Mouse (Mus musculus) hindbrain, embryonic 11.5 days (tissue): ENCODE data around the gene Kdm7a. TPM values are rescaled to one million over a fixed set of nuclear protein-coding genes. Genes with fewer than 3 reads are reported as not detected.

Experiments used
- ATAC-seq: fragments of 200-750 bp; cut with Nextera tagmentation; 2 replicates; pipeline ENCODE4 v1.8.0; 2017; ENCODE audit warnings: mild to moderate bottlenecking, moderate TSS enrichment, moderate library complexity; ENCODE audit not compliant: low FRiP score
- DNase-seq: peaks from one replicate; pipeline ENCODE4 v3.0.0-alpha.2; 2015; ENCODE audit warnings: low spot score
- H3K27ac ChIP-seq: fragments of 300-500 bp; sonication (generic); 2 replicates; pipeline ENCODE4 v1.5.1; 2014; ENCODE audit warnings: mild to moderate bottlenecking, low read depth, low read length
- H3K27me3 ChIP-seq: fragments of 300-500 bp; sonication (generic); 2 replicates; pipeline ENCODE4 v1.6.1; 2014; ENCODE audit warnings: mild to moderate bottlenecking, low read length, moderate library complexity, mixed read lengths; ENCODE audit not compliant: control insufficient read depth, insufficient read depth
- H3K36me3 ChIP-seq: fragments of 300-500 bp; sonication (generic); 2 replicates; pipeline ENCODE4 v1.6.1; 2014; ENCODE audit warnings: mild to moderate bottlenecking, low read length, moderate library complexity, mixed read lengths; ENCODE audit not compliant: control insufficient read depth, insufficient read depth
- H3K4me1 ChIP-seq: fragments of 300-500 bp; sonication (generic); replicated peaks from 2 replicates; pipeline ENCODE4 v1.6.1; 2014; ENCODE audit warnings: low read length, mixed read lengths; ENCODE audit not compliant: control insufficient read depth, insufficient read depth
- H3K4me2 ChIP-seq: fragments of 300-500 bp; sonication (generic); replicated peaks from 2 replicates; pipeline ENCODE4 v1.6.1; 2014; ENCODE audit warnings: mild to moderate bottlenecking, low read depth, low read length
- H3K4me3 ChIP-seq: fragments of 300-500 bp; sonication (generic); 2 replicates; pipeline ENCODE4 v1.5.1; 2014; ENCODE audit warnings: low read depth, low read length
- H3K9ac ChIP-seq: fragments of 300-500 bp; sonication (generic); 2 replicates; pipeline ENCODE4 v1.6.1; 2014; ENCODE audit warnings: low read depth, low read length
- H3K9me3 ChIP-seq: fragments of 300-500 bp; sonication (generic); 2 replicates; pipeline ENCODE4 v1.6.1; 2016; ENCODE audit warnings: low read length; ENCODE audit not compliant: control insufficient read depth
- WGBS: fragments of 180-500 bp; shearing (Covaris S2); extraction: QIAGEN DNeasy Blood & Tissue Kit; methylation state at CpG from one replicate; pipeline ENCODE4 v1.1.7; 2014; 5-methylcytosine and 5-hydroxymethylcytosine counted together
- polyA plus RNA-seq: library from polyadenylated mRNA; unstranded; fragments of >200 nt; fragmentation: Nextera tagmentation; extraction: Ambion mirVana; gene quantifications from 2 replicates; pipeline ENCODE4 v1.2.1, GENCODE M21; 2014

Gene Kdm7a
- polyA plus RNA-seq, 1 experiment from 2014 or later = 20.1 TPM

DNA sequence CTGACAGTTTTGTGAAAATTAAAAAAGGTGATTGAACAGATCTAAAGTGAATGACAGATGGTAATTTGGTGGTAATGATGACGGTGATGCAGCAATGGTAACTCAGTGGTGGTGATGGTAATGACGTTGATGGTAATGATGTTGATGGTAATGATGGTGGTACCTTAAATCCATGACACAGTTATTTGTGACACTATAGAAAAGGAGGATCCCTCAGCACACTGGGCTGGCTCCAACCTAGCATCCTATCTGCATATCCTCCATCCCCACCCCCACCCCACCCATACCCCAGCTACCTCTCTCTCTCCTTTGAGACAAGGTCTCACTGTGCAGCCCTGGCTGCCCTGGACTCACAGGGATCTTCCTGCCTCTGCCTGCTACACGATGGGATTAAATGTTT is 34.4 kb upstream of the Kdm7a start:
- Histone ChIP-seq H3K9me3 (no peaks in the 10 kb centered on the region), H3K9ac (no peak overlapping the region), H3K4me1 (no peaks in the 10 kb centered on the region), H3K27ac (no peak overlapping the region), H3K27me3 (no peaks in the 10 kb centered on the region), H3K4me3 (no peak overlapping the region), H3K36me3 (no peaks in the 10 kb centered on the region), H3K4me2 (no peak overlapping the region)
- ATAC-seq (no peak), DNase-seq (no peak)
- 84% methylated on average over 3 of the region's 3 CpGs for WGBS

DNA sequence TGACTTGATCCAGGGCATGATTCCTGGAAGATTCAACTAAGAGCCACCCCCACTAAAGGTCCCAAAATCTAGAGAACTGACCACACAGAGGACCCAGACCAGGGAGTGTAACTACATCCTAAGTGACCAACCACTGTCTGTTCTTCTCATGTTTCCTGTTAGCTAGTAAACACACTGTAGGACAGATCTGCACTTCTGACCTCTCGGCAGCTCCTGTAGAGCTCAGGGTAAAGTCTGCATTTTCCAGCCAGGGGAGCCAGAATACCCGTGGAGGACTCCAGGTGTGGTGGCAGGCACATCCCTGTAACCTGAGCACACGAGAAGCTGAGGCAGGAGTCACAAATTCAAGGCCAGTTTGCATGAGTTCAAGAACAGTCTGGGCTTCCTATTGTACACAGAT is 31.3 kb upstream of the Kdm7a start:
- Histone ChIP-seq H3K27ac (no peak overlapping the region), H3K9me3 (no peaks in the 10 kb centered on the region), H3K4me3 (no peak overlapping the region), H3K27me3 (no peaks in the 10 kb centered on the region), H3K9ac (no peak overlapping the region), H3K4me2 (no peak overlapping the region), H3K36me3 (no peaks in the 10 kb centered on the region), H3K4me1 (no peaks in the 10 kb centered on the region)
- WGBS = 58% methylated on average over 3 of the region's 3 CpGs
- DNase-seq (no peak), ATAC-seq (no peak)

DNA sequence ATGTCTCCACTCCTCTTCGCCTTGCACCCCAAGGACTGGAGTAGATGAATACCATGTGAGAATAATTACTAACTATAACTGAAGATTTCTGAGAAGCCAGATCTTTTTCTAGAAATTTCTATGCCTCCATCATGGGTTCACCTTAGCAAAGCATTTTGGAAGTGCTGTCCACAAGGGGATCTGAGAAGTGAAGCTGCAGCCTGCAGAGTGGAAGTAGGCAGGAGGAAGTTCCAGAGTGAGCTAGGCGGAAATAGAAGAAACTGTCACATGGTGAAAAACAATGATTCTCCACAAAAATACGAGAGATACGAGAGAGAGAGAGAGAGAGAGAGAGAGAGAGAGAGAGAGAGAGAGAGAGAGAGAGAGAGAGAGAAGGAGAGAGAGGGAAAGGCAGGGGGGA is 26.0 kb upstream of the Kdm7a start:
- Histone ChIP-seq H3K4me1 (no peaks in the 10 kb centered on the region), H3K27me3 (no peaks in the 10 kb centered on the region), H3K4me2 (no peak overlapping the region), H3K27ac (no peak overlapping the region), H3K9ac (no peak overlapping the region), H3K36me3 (no peaks in the 10 kb centered on the region), H3K9me3 (no peaks in the 10 kb centered on the region), H3K4me3 (no peak overlapping the region)
- ATAC-seq = no peak
- 91% methylated on average over 4 of the region's 4 CpGs for WGBS
- no peak for DNase-seq

DNA sequence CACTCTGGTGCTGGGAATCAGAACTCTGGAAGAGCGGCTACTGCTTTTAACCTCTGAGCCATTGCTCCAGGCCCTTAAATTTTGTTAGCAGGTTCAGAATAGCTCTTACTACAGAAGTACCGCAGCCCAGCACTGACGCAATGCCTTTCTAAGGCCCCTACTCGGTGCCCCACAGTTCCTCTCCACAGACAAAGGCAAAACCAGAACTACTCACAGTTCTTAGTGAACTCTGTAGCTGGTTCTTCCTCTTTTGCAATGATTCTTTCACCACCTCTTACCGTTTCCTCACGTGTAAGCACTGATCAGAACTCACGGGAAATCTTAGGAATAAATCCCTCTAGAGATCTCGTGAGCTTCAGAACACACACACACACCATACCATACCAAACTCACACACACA is 24.1 kb upstream of the Kdm7a start:
- Histone ChIP-seq H3K9me3 (no peaks in the 10 kb centered on the region), H3K9ac (no peak overlapping the region), H3K27ac (no peak overlapping the region), H3K4me3 (no peak overlapping the region), H3K36me3 (no peaks in the 10 kb centered on the region), H3K4me2 (no peak overlapping the region), H3K4me1 (peaks cover 5% of the 10 kb centered on the region; the same call in 1 of the 2 replicates), H3K27me3 (no peaks in the 10 kb centered on the region)
- ATAC-seq (no peak), DNase-seq (no peak)
- WGBS = 85% methylated on average over 8 of the region's 8 CpGs

DNA sequence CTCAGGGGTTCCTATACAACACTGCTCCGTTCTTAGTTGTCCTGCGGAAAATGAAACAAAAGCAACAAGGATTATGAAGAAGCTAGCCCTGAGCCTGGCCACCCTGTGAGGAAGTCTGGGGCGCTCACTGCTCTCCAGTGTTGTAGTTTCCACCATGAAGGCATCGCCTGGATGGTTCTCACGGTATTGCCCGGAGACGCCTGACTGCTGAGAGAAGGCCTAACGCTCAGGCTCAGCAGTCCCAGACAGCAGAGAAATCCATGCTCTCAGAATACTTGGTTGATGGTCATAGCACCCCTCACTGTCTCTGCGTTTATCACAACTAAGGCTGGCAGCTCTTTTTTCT is 20.0 kb upstream of the Kdm7a start:
- Histone ChIP-seq H3K9ac (peak overlapping the region; percentile 57; the same call in 1 of the 2 replicates), H3K27ac (peak overlapping the region; percentile 69), H3K27me3 (no peaks in the 10 kb centered on the region), H3K9me3 (no peaks in the 10 kb centered on the region), H3K4me2 (no peak overlapping the region), H3K4me1 (peaks cover 5% of the 10 kb centered on the region; the same call in 1 of the 2 replicates), H3K4me3 (no peak overlapping the region), H3K36me3 (no peaks in the 10 kb centered on the region)
- DNase-seq (peak; percentile 39), ATAC-seq (no peak)
- 33% methylated on average over 9 of the region's 9 CpGs for WGBS

DNA sequence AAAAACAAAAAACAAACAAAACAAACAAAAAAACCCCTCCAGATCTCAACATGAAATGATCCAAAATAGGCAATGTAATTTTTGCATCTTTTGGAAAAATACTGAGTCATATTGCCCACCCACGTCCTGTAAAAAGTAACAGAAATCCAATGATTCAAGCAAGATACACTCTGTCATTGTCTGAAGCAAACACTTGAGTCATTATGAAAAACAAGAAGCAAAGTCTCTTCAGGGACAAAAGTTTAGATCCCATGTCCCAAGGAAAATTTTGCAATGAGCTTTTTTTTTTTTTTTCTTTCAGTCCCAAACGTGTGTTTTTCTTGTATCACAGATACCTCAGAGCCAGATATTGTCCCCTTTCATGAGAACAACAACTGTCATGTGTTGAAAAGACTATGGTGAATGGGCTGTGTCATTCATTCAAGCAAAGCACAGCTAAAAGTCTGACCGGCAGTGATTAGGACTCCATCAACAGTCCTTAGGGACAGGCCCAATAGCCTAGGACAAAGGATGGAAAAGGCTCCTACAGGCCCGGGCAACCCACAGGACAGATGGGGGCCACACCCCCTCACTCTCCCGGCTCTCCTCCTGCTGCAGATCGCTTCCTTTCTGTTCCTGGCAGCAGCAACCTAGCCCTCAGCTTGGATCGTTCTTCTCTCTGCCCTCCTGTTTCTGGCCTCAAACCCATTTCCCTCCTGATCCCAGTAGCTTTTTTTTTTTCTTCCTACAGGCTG is 19.5 kb upstream of the Kdm7a start:
- Histone ChIP-seq H3K4me1 (peaks cover 5% of the 10 kb centered on the region; the same call in 1 of the 2 replicates), H3K36me3 (no peaks in the 10 kb centered on the region), H3K27me3 (no peaks in the 10 kb centered on the region), H3K4me3 (no peak overlapping the region), H3K9ac (peak overlapping the region; percentile 57; the same call in 1 of the 2 replicates), H3K9me3 (no peaks in the 10 kb centered on the region), H3K4me2 (no peak overlapping the region), H3K27ac (peak overlapping the region; percentile 69; the same call in 1 of the 2 replicates)
- DNase-seq (peak; percentile 65), ATAC-seq (peak; percentile 82)
- 16% methylated on average over 7 of the region's 7 CpGs for WGBS

DNA sequence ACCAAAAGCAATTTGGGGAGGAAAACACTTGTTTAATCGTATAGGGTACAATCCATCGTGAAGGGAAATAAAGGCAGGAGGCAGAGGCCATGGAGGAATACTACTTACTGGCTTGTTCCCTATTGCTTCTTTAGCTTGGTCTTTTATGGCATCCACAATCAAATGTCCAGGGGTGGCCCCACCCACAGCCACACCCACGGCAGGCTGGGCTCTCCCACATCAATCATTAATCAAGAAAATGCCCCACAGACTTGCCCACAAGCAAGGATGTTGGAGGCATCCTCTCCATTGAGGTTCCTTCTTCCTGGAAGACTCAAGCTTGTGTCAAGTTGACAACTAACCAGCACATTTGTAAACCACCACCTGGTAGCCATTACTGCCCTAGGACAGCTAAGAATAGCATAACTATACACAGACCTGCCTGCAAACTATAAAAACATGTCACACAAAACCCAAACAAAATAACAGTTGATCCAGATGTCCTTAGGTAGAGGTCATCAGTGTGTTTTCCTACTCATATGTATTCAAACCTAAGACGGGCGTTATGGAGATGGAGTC is 16.8 kb upstream of the Kdm7a start:
- H3K9me3 ChIP-seq = no peaks in the 10 kb centered on the region
- ATAC-seq = no peak
- H3K4me1 ChIP-seq = peaks cover 5% of the 10 kb centered on the region; the same call in 1 of the 2 replicates
- H3K27me3 ChIP-seq = no peaks in the 10 kb centered on the region
- H3K36me3 ChIP-seq = no peaks in the 10 kb centered on the region
- no peak for DNase-seq
- no peak overlapping the region for H3K9ac ChIP-seq
- H3K4me2 ChIP-seq = no peak overlapping the region
- WGBS = 74% methylated on average over 5 of the region's 5 CpGs
- no peak overlapping the region for H3K27ac ChIP-seq
- H3K4me3 ChIP-seq = no peak overlapping the region

DNA sequence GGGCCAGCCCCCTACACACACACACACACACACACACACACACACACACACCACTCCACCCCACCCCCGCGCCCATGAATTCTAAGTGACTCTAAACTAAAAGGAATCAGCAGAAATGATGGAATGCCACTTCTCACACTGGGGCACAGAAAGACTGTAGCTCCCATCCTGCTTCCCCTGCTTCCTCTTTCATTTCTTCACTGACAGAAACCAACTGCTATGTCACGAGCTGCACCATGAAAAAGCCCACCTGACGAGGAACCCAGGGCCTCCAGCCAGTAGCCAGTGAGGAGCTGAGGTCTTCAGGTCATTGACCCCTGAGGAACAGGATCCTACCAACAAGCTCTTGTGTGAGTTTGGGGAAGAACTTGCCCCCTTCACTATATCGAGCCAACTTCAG is 15.9 kb upstream of the Kdm7a start:
- H3K36me3 ChIP-seq = no peaks in the 10 kb centered on the region
- no peak overlapping the region for H3K9ac ChIP-seq
- DNase-seq = no peak
- H3K4me3 ChIP-seq = no peak overlapping the region
- H3K4me2 ChIP-seq = no peak overlapping the region
- H3K9me3 ChIP-seq = no peaks in the 10 kb centered on the region
- H3K27ac ChIP-seq = no peak overlapping the region
- peaks cover 5% of the 10 kb centered on the region; the same call in 1 of the 2 replicates for H3K4me1 ChIP-seq
- WGBS = 78% methylated on average over 5 of the region's 5 CpGs
- no peak for ATAC-seq
- H3K27me3 ChIP-seq = no peaks in the 10 kb centered on the region

DNA sequence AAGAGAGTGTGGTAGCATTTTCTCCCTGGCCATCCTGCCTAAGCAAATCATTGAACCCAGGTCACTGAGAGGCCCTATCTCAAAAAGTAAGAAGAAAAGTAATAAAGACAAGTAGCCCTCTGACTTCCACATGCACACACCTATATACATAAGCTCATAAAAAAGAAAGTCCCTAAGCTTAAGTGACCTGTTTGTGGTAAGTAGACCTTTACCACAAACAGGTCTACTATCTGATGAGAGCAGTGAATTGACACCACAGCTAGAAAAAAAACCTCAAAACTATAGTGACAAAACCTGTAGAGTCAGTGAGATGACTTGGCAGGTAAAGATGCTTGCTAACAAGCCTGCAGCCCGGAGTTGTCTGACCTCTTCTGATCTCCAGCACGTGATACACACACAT is 11.4 kb upstream of the Kdm7a start:
- Histone ChIP-seq H3K4me2 (no peak overlapping the region), H3K9ac (no peak overlapping the region), H3K4me3 (no peak overlapping the region), H3K4me1 (no peaks in the 10 kb centered on the region), H3K36me3 (no peaks in the 10 kb centered on the region), H3K27ac (no peak overlapping the region), H3K9me3 (no peaks in the 10 kb centered on the region), H3K27me3 (no peaks in the 10 kb centered on the region)
- DNase-seq (no peak), ATAC-seq (no peak)
- 98% methylated on average over 2 of the region's 2 CpGs for whole genome bisulfite sequencing
